9 mouse cellular contexts compared by ENCODE assay signal in genomic region chr4:138913141-138913787, GRCm38 (mm10). TPM values are rescaled to one million over a fixed set of nuclear protein-coding genes. Genes with fewer than 3 reads are reported as not detected.
A peak's percentile ranks its signal among the peaks of the same experiment; 100 is the strongest.
DNase-seq lines count a peak whose midpoint lies in the region; ATAC-seq and TF ChIP-seq lines count a peak whose summit lies in the region.
"Had no signal": no experiment of that assay in that cellular context is flagged by ENCODE, and none has a peak within 500 bp of the region (broad histone marks: within the 10 kb centered on the region; RNA-seq: fewer than 3 reads in every experiment).

No protein-coding gene starts in this region.

- peak; percentile 62 for ATAC-seq in forebrain, postnatal 0 days
- peak; percentile 10 for ATAC-seq in megakaryocyte progenitor cell, adult 5-6 weeks (replicated peaks; ENCODE audit: poor library complexity)

- H3K9ac ChIP-seq in forebrain, postnatal 0 days: peak overlapping the region; percentile 78

- no peak for TF ChIP-seq POLR2A in kidney, adult 2 months (IDR thresholded peaks at IDR 0.05; ENCODE audit: low read depth, low read length)

- H3K36me3 ChIP-seq in kidney, adult 2 months (ENCODE audit: control insufficient read depth, insufficient read depth, low read length): no peaks in the 10 kb centered on the region
- H3K36me3 ChIP-seq in forebrain, postnatal 0 days (ENCODE audit: insufficient read depth): no peaks in the 10 kb centered on the region

- H3K4me1 ChIP-seq in kidney, adult 2 months (ENCODE audit: control insufficient read depth, insufficient read depth, low read length): peaks cover 3% of the 10 kb centered on the region; the same call in 1 of the 2 replicates
- H3K4me1 ChIP-seq in forebrain, postnatal 0 days (ENCODE audit: insufficient read depth): peaks cover 12% of the 10 kb centered on the region

- H3K27me3 ChIP-seq in kidney, adult 2 months (replicated peaks; ENCODE audit: control insufficient read depth, insufficient read depth, low read length): no peaks in the 10 kb centered on the region
- no peaks in the 10 kb centered on the region for H3K27me3 ChIP-seq in forebrain, postnatal 0 days (ENCODE audit: insufficient read depth, low read length)

- whole genome bisulfite sequencing in kidney, adult 2 months: under 1% methylated on average over 52 of the region's 52 CpGs
- WGBS in forebrain, postnatal 0 days: under 1% methylated on average over 52 of the region's 52 CpGs

- H3K27ac ChIP-seq in kidney, adult 2 months (ENCODE audit: insufficient read depth, low read depth, low read length): no peak overlapping the region
- peak overlapping the region; percentile 64 for H3K27ac ChIP-seq in forebrain, postnatal 0 days (ENCODE audit: low read depth, low read length)

- TF ChIP-seq CTCF in kidney, adult 2 months (conservative IDR thresholded peaks at IDR 0.05; ENCODE audit: insufficient read depth, insufficient read length, low read depth, low read length): no peak
- TF ChIP-seq CTCF in forebrain, postnatal 0 days (IDR thresholded peaks at IDR 0.05; ENCODE audit: low read depth): no peak

- peak; percentile 6 for DNase-seq in kidney, adult 2 months
- DNase-seq in kidney, adult 9 months: no peak
- DNase-seq in ZHBTc4 (ENCODE audit: low read depth, low spot score): peak; percentile 59
- DNase-seq in forebrain, postnatal 0 days: no peak
- peak; percentile 66 for DNase-seq in kidney, postnatal 10 days
- DNase-seq in thymus, postnatal 14 days: peak; percentile 56
- DNase-seq in right cerebral cortex, adult 18-20 months: no peak

- H3K4me2 ChIP-seq in forebrain, postnatal 0 days (ENCODE audit: low read depth): peak overlapping the region; percentile 91

- peak overlapping the region; percentile 69 for H3K4me3 ChIP-seq in kidney, adult 2 months (ENCODE audit: insufficient read depth, low read depth, low read length)
- H3K4me3 ChIP-seq in forebrain, postnatal 0 days (ENCODE audit: low read depth, low read length): peak overlapping the region; percentile 96

- H3K9me3 ChIP-seq in forebrain, postnatal 0 days (ENCODE audit: low read length): no peaks in the 10 kb centered on the region

RNA-seq across cellular contexts. Expression of gene Otud3, which starts 0.5 kb away (rescaled TPM):
- 8.3 and 8.4 TPM in 2 replicates for polyA plus RNA-seq in kidney, adult 2 months (2012; rRNA removed)
- total RNA-seq in forebrain, postnatal 0 days (2014; rRNA removed): 10.5 and 13.1 TPM in 2 replicates
- 2.6 and 2.8 TPM in 2 replicates for polyA plus RNA-seq in forebrain, postnatal 0 days (2015; fragmentation: Nextera tagmentation; extraction: Ambion mirVana)
- total RNA-seq in megakaryocyte progenitor cell, adult 5-6 weeks (2015): 1.9 and 3.9 TPM in 2 replicates
- 8.6 and 8.9 TPM in 2 replicates for total RNA-seq in megakaryocyte progenitor cell, adult 5-6 weeks (2017)

RNA-seq across cellular contexts. Expression of gene Pla2g2e, which starts 35.5 kb away (rescaled TPM):
- polyA plus RNA-seq in kidney, adult 2 months (2012; rRNA removed): 0.11 TPM in 1 of 2 replicates, not detected in the other
- not detected in 2 replicates for total RNA-seq in forebrain, postnatal 0 days (2014; rRNA removed)
- not detected in 2 replicates for polyA plus RNA-seq in forebrain, postnatal 0 days (2015; fragmentation: Nextera tagmentation; extraction: Ambion mirVana)
- total RNA-seq in megakaryocyte progenitor cell, adult 5-6 weeks (2015): not detected in 2 replicates
- not detected in 2 replicates for total RNA-seq in megakaryocyte progenitor cell, adult 5-6 weeks (2017)
- polyA plus RNA-seq: brain, embryonic 14.5 days had no signal

RNA-seq across cellular contexts. Expression of gene Gm13030, which starts 39.5 kb away (rescaled TPM):
- polyA plus RNA-seq in kidney, adult 2 months (2012; rRNA removed): not detected in 2 replicates
- not detected in 2 replicates for total RNA-seq in forebrain, postnatal 0 days (2014; rRNA removed)
- not detected in 2 replicates for polyA plus RNA-seq in forebrain, postnatal 0 days (2015; fragmentation: Nextera tagmentation; extraction: Ambion mirVana)
- not detected in 2 replicates for total RNA-seq in megakaryocyte progenitor cell, adult 5-6 weeks (2015)
- not detected in 2 replicates for total RNA-seq in megakaryocyte progenitor cell, adult 5-6 weeks (2017)
- polyA plus RNA-seq: brain, embryonic 14.5 days had no signal

RNA-seq across cellular contexts. Expression of gene Pla2g5, which starts 50.0 kb away (rescaled TPM):
- polyA plus RNA-seq in kidney, adult 2 months (2012; rRNA removed): 63.0 and 66.1 TPM in 2 replicates
- 0.15 and 2.9 TPM in 2 replicates for total RNA-seq in forebrain, postnatal 0 days (2014; rRNA removed)
- polyA plus RNA-seq in forebrain, postnatal 0 days (2015; fragmentation: Nextera tagmentation; extraction: Ambion mirVana): 1.1 and 1.5 TPM in 2 replicates
- total RNA-seq in megakaryocyte progenitor cell, adult 5-6 weeks (2015): not detected in 2 replicates
- total RNA-seq in megakaryocyte progenitor cell, adult 5-6 weeks (2017): not detected in 2 replicates

RNA-seq across cellular contexts. Expression of gene Rnf186, which starts 53.6 kb away (rescaled TPM):
- polyA plus RNA-seq in kidney, adult 2 months (2012; rRNA removed): 126 and 171 TPM in 2 replicates
- not detected in 2 replicates for total RNA-seq in forebrain, postnatal 0 days (2014; rRNA removed)
- polyA plus RNA-seq in forebrain, postnatal 0 days (2015; fragmentation: Nextera tagmentation; extraction: Ambion mirVana): not detected in 2 replicates
- total RNA-seq in megakaryocyte progenitor cell, adult 5-6 weeks (2015): not detected in 2 replicates
- not detected in 2 replicates for total RNA-seq in megakaryocyte progenitor cell, adult 5-6 weeks (2017)
- polyA plus RNA-seq: brain, embryonic 14.5 days had no signal

Comparison
In these comparisons a context has a peak if more than half of its experiments do, and no peak if none do; other contexts are left out.
1. DNase-seq: peak in kidney, adult 2 months (single experiment), ZHBTc4 (single experiment), kidney, postnatal 10 days (single experiment) and thymus, postnatal 14 days (single experiment); none in kidney, adult 9 months (single experiment), forebrain, postnatal 0 days (single experiment) and right cerebral cortex, adult 18-20 months (single experiment).